Comparison of ENCODE assay signal across 9 mouse cellular contexts in genomic region chr16:21210204-21210603, GRCm38 (mm10). TPM values are rescaled to one million over a fixed set of nuclear protein-coding genes. Genes with fewer than 3 reads are reported as not detected.
A peak's percentile ranks its signal among the peaks of the same experiment; 100 is the strongest.
DNase-seq lines count a peak whose midpoint lies in the region; ATAC-seq and TF ChIP-seq lines count a peak whose summit lies in the region.
"Had no signal": no experiment of that assay in that cellular context is flagged by ENCODE, and none has a peak within 500 bp of the region (broad histone marks: within the 10 kb centered on the region; RNA-seq: fewer than 3 reads in every experiment).

No protein-coding gene starts in this region.

- H3K27me3 ChIP-seq in heart, embryonic 16.5 days (ENCODE audit: control insufficient read depth, insufficient read depth, low read length) = no peaks in the 10 kb centered on the region
- H3K27me3 ChIP-seq in forebrain, postnatal 0 days (ENCODE audit: insufficient read depth, low read length) = no peaks in the 10 kb centered on the region
- H3K27me3 ChIP-seq in midbrain, embryonic 11.5 days (ENCODE audit: control insufficient read depth, insufficient read depth, low read length) = peaks cover 2% of the 10 kb centered on the region

- peak overlapping the region; percentile 77 for H3K27ac ChIP-seq in heart, embryonic 16.5 days (ENCODE audit: low read length)
- H3K27ac ChIP-seq in forebrain, postnatal 0 days (ENCODE audit: low read depth, low read length) = peak overlapping the region; percentile 67
- H3K27ac ChIP-seq in midbrain, embryonic 11.5 days (ENCODE audit: low read depth, low read length) = peak overlapping the region; percentile 90

- H3K4me1 ChIP-seq in heart, embryonic 16.5 days (ENCODE audit: control insufficient read depth, insufficient read depth, low read length) = peaks cover 46% of the 10 kb centered on the region
- peaks cover 11% of the 10 kb centered on the region for H3K4me1 ChIP-seq in forebrain, postnatal 0 days (ENCODE audit: insufficient read depth)
- peaks cover 54% of the 10 kb centered on the region for H3K4me1 ChIP-seq in midbrain, embryonic 11.5 days (ENCODE audit: control insufficient read depth, insufficient read depth, low read length)

- H3K36me3 ChIP-seq in heart, embryonic 16.5 days (ENCODE audit: control insufficient read depth, insufficient read depth) = no peaks in the 10 kb centered on the region
- peaks cover 5% of the 10 kb centered on the region; the same call in 1 of the 2 replicates for H3K36me3 ChIP-seq in forebrain, postnatal 0 days (ENCODE audit: insufficient read depth)
- H3K36me3 ChIP-seq in midbrain, embryonic 11.5 days (ENCODE audit: control insufficient read depth, insufficient read depth, low read length) = peaks cover 4% of the 10 kb centered on the region; the same call in 1 of the 2 replicates
- H3K36me3 ChIP-seq: G1E had no signal

- intact Hi-C loops in heart, postnatal 36 days (cut with DNase I) = loop anchor here (2.0 kb wide), 1 partner anchor 35 kb away; no protein-coding TSS in a partner anchor

- peak overlapping the region; percentile 51 for H3K4me3 ChIP-seq in heart, embryonic 16.5 days (ENCODE audit: low read length)
- H3K4me3 ChIP-seq in forebrain, postnatal 0 days (ENCODE audit: low read depth, low read length) = peak overlapping the region; percentile 36
- peak overlapping the region; percentile 22 for H3K4me3 ChIP-seq in midbrain, embryonic 11.5 days (ENCODE audit: low read depth, low read length)

- DNase-seq in heart, postnatal 36 days = no peak
- peak; percentile 21 for DNase-seq in MN1 (ENCODE audit: low spot score)
- no peak for DNase-seq in forebrain, postnatal 0 days
- no peak for DNase-seq in midbrain, embryonic 11.5 days (ENCODE audit: low spot score, missing footprints)
- no peak for DNase-seq in Muller cell, postnatal 12 days (ENCODE audit: inconsistent ontology term)
- no peak for DNase-seq in adrenal gland, postnatal 14 days
- no peak for DNase-seq in kidney, postnatal 10 days

- no peak for TF ChIP-seq CTCF in forebrain, postnatal 0 days (IDR thresholded peaks at IDR 0.05; ENCODE audit: low read depth)

- ATAC-seq in heart, embryonic 16.5 days (replicated peaks; ENCODE audit: extremely low read depth, insufficient read depth, low FRiP score) = no peak
- ATAC-seq in forebrain, postnatal 0 days = no peak
- ATAC-seq in midbrain, embryonic 11.5 days (ENCODE audit: low FRiP score) = no peak; the same call in 1 of the 2 replicates

- WGBS in heart, embryonic 16.5 days = 15% methylated on average over 5 of the region's 5 CpGs
- 17% methylated on average over 5 of the region's 5 CpGs for WGBS in forebrain, postnatal 0 days
- WGBS in midbrain, embryonic 11.5 days = 10% methylated on average over 5 of the region's 5 CpGs

- H3K9me3 ChIP-seq in heart, embryonic 16.5 days (replicated peaks; ENCODE audit: control insufficient read depth, low read length) = no peaks in the 10 kb centered on the region
- H3K9me3 ChIP-seq in forebrain, postnatal 0 days (ENCODE audit: low read length) = no peaks in the 10 kb centered on the region
- no peaks in the 10 kb centered on the region for H3K9me3 ChIP-seq in midbrain, embryonic 11.5 days (ENCODE audit: control insufficient read depth, low read length)
- H3K9me3 ChIP-seq: G1E had no signal

- peak overlapping the region; percentile 67 for H3K4me2 ChIP-seq in heart, embryonic 16.5 days (ENCODE audit: low read depth, low read length)
- peak overlapping the region; percentile 72 for H3K4me2 ChIP-seq in forebrain, postnatal 0 days (ENCODE audit: low read depth)
- H3K4me2 ChIP-seq in midbrain, embryonic 11.5 days = peak overlapping the region; percentile 62

- H3K9ac ChIP-seq in heart, embryonic 16.5 days (ENCODE audit: low read length) = peak overlapping the region; percentile 55
- peak overlapping the region; percentile 54 for H3K9ac ChIP-seq in forebrain, postnatal 0 days
- H3K9ac ChIP-seq in midbrain, embryonic 11.5 days (ENCODE audit: low read length) = peak overlapping the region; percentile 63

RNA-seq across cellular contexts. Expression of gene Ephb3, which starts 5.6 kb away (rescaled TPM):
- 9.5 and 14.4 TPM in 2 replicates for polyA plus RNA-seq in heart, embryonic 16.5 days (2015; fragmentation: Nextera tagmentation; extraction: Ambion mirVana)
- 1 to 10 TPM; 5.7 to 7.5 TPM for total RNA-seq in heart, postnatal 36 days (2021)
- 10.1 and 11.3 TPM in 2 replicates for total RNA-seq in forebrain, postnatal 0 days (2014; rRNA removed)
- polyA plus RNA-seq in forebrain, postnatal 0 days (2015; fragmentation: Nextera tagmentation; extraction: Ambion mirVana) = 3.3 and 5.8 TPM in 2 replicates
- polyA plus RNA-seq in midbrain, embryonic 11.5 days (2014; fragmentation: Nextera tagmentation; extraction: Ambion mirVana) = 7.7 and 9.8 TPM in 2 replicates
- 2.0 and 2.8 TPM in 2 replicates for total RNA-seq in adrenal gland, postnatal 14 days (2021)
- polyA plus RNA-seq: G1E had no signal

RNA-seq across cellular contexts. Expression of gene Teddm3, which starts 56.4 kb away (rescaled TPM):
- not detected in 2 replicates for polyA plus RNA-seq in heart, embryonic 16.5 days (2015; fragmentation: Nextera tagmentation; extraction: Ambion mirVana)
- total RNA-seq in heart, postnatal 36 days (2021) = not detected
- total RNA-seq in forebrain, postnatal 0 days (2014; rRNA removed) = not detected in 2 replicates
- polyA plus RNA-seq in forebrain, postnatal 0 days (2015; fragmentation: Nextera tagmentation; extraction: Ambion mirVana) = not detected in 2 replicates
- polyA plus RNA-seq in midbrain, embryonic 11.5 days (2014; fragmentation: Nextera tagmentation; extraction: Ambion mirVana) = not detected in 2 replicates
- not detected in 2 replicates for total RNA-seq in adrenal gland, postnatal 14 days (2021)
- polyA plus RNA-seq: G1E had no signal
